Mouse (Mus musculus) limb, embryonic 10.5 days (tissue): ENCODE results near the gene Rbbp8nl. TPM values are rescaled to one million over a fixed set of nuclear protein-coding genes. Genes with fewer than 3 reads are reported as not detected.
A peak's percentile ranks its signal among the peaks of the same experiment; 100 is the strongest.

Experiments
- DNase-seq: peaks from one replicate; pipeline ENCODE4 v3.0.0-alpha.2; 2017; ENCODE audit warnings: low spot score
- H3K27ac ChIP-seq: fragments of 300-500 bp; sonication (generic); 2 replicates; pipeline ENCODE4 v1.5.1; 2016; ENCODE audit warnings: mild to moderate bottlenecking
- H3K27me3 ChIP-seq: fragments of 300-500 bp; sonication (generic); 2 replicates; pipeline ENCODE4 v1.6.1; 2016; ENCODE audit warnings: low read depth, mild to moderate bottlenecking; ENCODE audit not compliant: poor library complexity, severe bottlenecking
- H3K36me3 ChIP-seq: fragments of 300-500 bp; sonication (generic); 2 replicates; pipeline ENCODE4 v1.6.1; 2016; ENCODE audit warnings: mild to moderate bottlenecking, moderate library complexity
- H3K4me1 ChIP-seq: fragments of 300-500 bp; sonication (generic); 2 replicates; pipeline ENCODE4 v1.6.1; 2016
- H3K4me3 ChIP-seq: fragments of 300-500 bp; sonication (generic); 2 replicates; pipeline ENCODE4 v1.5.1; 2016; ENCODE audit warnings: mild to moderate bottlenecking, moderate library complexity
- H3K9me3 ChIP-seq: fragments of 300-500 bp; sonication (generic); replicated peaks from 2 replicates; pipeline ENCODE4 v1.6.1; 2016; ENCODE audit warnings: mild to moderate bottlenecking
- WGBS: fragments of 180-500 bp; shearing (Covaris S2); methylation state at CpG from one replicate; pipeline ENCODE4 v1.1.7; 2016; 5-methylcytosine and 5-hydroxymethylcytosine counted together
- polyA plus RNA-seq: library from polyadenylated mRNA; unstranded; fragments of >200 nt; fragmentation: Nextera tagmentation; extraction: Ambion mirVana; gene quantifications from 2 replicates; pipeline ENCODE4 v1.2.1, GENCODE M21; 2016

Rbbp8nl gene
- polyA plus RNA-seq, 1 experiment from 2014 or later = 0.78 TPM

DNA sequence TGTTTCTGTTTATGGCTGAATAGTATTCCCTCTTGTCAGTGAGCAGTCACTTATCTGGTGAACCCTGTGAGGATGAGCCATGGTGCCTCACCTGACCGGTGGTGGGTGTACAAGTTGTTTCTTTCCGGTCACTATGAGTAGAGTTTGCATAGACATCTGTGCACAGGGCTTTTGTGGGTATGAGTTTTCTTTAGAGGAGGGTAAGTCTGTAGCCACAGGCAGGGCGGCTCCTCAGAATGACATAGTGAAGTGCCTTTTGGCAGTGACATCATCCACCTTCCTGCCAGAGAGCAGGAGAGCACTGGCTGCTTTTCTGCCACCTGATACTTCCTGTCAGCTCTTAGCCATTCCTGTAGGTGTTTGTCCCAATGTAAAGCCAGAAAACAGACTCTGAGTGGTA is 15.8 kb upstream of the Rbbp8nl start:
- Histone ChIP-seq H3K36me3 (no peaks in the 10 kb centered on the region), H3K4me3 (no peak overlapping the region), H3K27me3 (no peaks in the 10 kb centered on the region), H3K9me3 (0 out of 2 replicates have a peak, but pooled peaks cover 2% of the 10 kb centered on the region), H3K4me1 (peaks cover 7% of the 10 kb centered on the region), H3K27ac (no peak overlapping the region)
- 84% methylated on average over 3 of the region's 3 CpGs for WGBS
- no peak for DNase-seq

DNA sequence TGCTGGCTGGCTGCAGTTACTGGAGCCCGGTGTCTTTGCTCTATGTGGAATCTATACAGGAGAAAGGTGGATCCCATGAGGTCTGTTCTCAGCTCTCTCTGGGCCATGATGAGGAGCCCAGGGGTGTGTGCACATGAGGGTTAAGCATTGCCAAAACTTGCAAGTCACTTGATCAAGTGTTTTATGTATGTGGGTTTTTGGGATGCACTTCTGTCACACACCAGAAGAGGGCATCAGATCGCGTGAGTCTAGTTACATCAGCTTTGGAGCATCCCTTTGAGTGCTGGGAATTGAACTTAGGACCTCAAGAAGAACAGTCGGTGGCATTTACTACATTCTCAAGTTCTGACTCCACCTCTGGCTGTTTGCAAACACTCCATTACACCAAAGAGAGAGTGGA is 14.9 kb upstream of the Rbbp8nl start:
- Histone ChIP-seq H3K27ac (no peak overlapping the region), H3K4me1 (peaks cover 4% of the 10 kb centered on the region; the same call in 1 of the 2 replicates)
- 57% methylated on average over 4 of the region's 4 CpGs for WGBS

DNA sequence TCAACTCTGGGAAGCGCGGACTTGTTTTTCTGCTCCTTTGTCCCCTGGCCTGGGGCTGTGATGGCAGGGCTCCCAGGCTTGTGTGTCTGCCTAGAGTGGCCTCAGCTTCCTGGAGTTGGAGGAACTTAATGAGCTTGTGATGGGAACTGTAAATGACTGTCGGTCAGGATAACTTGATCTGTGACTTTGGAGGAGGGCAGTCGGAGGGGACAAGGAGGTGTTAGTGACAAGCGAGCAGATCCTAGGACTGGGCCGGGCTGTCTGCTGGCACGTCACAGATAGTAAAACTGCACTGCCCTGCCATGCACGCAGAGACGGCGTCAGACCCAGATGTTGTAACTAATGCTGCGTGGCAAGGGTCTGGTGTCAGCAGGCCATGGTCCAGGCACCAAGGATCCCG is 13.8 kb upstream of the Rbbp8nl start:
- H3K9me3 ChIP-seq = 0 out of 2 replicates have a peak, but pooled peaks cover 2% of the 10 kb centered on the region
- 58% methylated on average over 12 of the region's 12 CpGs for WGBS
- H3K36me3 ChIP-seq = no peaks in the 10 kb centered on the region
- H3K27me3 ChIP-seq = no peaks in the 10 kb centered on the region
- H3K4me3 ChIP-seq = no peak overlapping the region
- DNase-seq = no peak
- H3K4me1 ChIP-seq = peaks cover 4% of the 10 kb centered on the region; the same call in 1 of the 2 replicates
- H3K27ac ChIP-seq = no peak overlapping the region

More for the DNA sequence above, 14.9 kb upstream of the Rbbp8nl start:
- Histone ChIP-seq H3K9me3 (0 out of 2 replicates have a peak, but pooled peaks cover 2% of the 10 kb centered on the region), H3K4me3 (no peak overlapping the region), H3K27me3 (no peaks in the 10 kb centered on the region), H3K36me3 (no peaks in the 10 kb centered on the region)
- DNase-seq = no peak

DNA sequence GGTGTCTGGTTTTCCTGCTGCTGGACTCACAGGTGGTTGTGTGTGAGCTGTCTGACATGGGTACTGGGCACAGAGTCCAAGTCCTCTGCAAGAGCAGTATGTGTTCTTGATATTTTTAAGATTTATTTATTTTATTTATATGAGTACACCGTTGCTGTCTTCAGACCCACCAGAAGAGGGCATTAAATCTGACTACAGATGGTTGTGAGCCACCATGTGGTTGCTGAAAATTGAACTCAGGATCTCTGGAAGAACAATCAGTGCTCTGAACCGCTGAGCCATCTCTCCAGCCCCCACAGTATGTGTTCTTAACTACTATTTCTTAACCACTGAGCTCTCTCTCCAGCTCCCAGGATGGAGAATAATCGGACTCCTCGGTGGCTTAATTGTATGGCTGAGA is 12.5 kb upstream of the Rbbp8nl start:
- Histone ChIP-seq H3K4me1 (peaks cover 4% of the 10 kb centered on the region; the same call in 1 of the 2 replicates), H3K9me3 (0 out of 2 replicates have a peak, but pooled peaks cover 2% of the 10 kb centered on the region), H3K36me3 (no peaks in the 10 kb centered on the region), H3K4me3 (no peak overlapping the region), H3K27ac (no peak overlapping the region), H3K27me3 (no peaks in the 10 kb centered on the region)
- WGBS = 78% methylated on average over 4 of the region's 4 CpGs
- no peak for DNase-seq

DNA sequence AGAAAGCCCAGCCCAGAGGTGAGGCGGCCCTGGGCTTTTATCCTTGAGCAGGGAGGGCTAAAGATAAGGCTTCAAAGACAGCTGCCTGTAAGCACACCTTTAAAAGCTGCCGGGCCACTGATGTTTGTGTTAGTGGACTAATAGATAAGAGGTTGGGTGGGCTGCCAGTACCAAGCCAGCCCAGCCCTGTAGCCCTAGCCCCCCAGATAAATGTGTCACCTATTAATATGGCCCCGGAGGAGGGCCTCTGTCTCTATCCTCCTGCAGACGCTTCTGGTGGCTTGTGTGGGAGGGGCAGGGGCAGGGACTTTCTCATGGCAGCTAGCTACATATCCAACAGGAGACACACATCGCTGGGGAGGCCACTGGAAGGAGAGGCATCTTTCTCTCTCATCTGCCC is 11.1 kb upstream of the Rbbp8nl start:
- 31% methylated on average over 5 of the region's 5 CpGs for WGBS
- no peak overlapping the region for H3K4me3 ChIP-seq

DNA sequence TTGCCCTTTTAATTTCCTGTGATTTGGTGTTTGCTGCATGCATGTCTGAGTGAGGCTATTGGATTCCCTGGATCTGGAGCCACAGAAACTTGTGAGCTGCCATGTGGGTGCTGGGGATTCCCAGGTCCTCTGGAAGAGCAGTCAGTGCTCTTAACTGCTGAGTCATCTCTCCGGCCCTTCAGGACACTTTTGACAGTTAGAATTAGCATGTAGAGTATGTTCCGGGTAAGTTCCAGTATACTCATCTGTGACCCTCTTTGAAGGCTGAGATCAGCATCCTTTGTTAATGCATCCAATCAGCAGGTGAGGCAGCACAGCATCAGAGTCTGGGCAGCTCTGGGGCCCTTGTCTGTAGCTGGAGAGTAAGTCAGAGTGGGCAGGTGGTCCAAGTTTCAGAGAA is 10.6 kb upstream of the Rbbp8nl start:
- Histone ChIP-seq H3K4me1 (no peaks in the 10 kb centered on the region), H3K4me3 (no peak overlapping the region)
- 69% methylated on average over 2 of the region's 2 CpGs for WGBS

More for the DNA sequence above, 11.1 kb upstream of the Rbbp8nl start:
- peaks cover 3% of the 10 kb centered on the region; the same call in 1 of the 2 replicates for H3K4me1 ChIP-seq
- 0 out of 2 replicates have a peak, but pooled peaks cover 2% of the 10 kb centered on the region for H3K9me3 ChIP-seq
- no peak for DNase-seq
- no peaks in the 10 kb centered on the region for H3K36me3 ChIP-seq
- no peak overlapping the region for H3K27ac ChIP-seq
- no peaks in the 10 kb centered on the region for H3K27me3 ChIP-seq

DNA sequence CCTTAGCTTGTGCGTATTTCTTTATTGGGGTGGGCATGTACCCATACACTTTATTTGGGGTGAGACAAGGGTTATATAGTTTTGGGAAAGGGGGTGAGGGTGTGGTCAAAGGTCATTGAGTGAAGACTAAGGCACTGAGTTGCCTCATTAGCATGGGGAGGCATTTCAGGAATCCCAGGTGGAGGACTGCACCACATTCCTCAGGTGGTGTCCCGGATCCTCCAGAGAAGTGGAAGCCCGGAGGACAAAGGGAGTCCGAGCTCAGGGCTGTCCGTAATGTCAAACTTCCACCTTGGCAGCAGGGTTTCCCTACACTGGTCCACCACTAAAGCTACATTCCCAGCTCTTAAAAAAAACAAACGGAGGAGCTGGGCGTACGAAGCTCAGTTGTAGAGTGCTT is 3.2 kb upstream of the Rbbp8nl start:
- Histone ChIP-seq H3K4me1 (peaks cover 15% of the 10 kb centered on the region), H3K27ac (no peak overlapping the region), H3K27me3 (0 out of 2 replicates have a peak, but pooled peaks cover 3% of the 10 kb centered on the region), H3K36me3 (no peaks in the 10 kb centered on the region), H3K4me3 (no peak overlapping the region), H3K9me3 (no peaks in the 10 kb centered on the region)
- DNase-seq = no peak
- 77% methylated on average over 8 of the region's 8 CpGs for WGBS

More for the DNA sequence above, 10.6 kb upstream of the Rbbp8nl start:
- Histone ChIP-seq H3K27me3 (no peaks in the 10 kb centered on the region), H3K36me3 (no peaks in the 10 kb centered on the region), H3K27ac (no peak overlapping the region), H3K9me3 (0 out of 2 replicates have a peak, but pooled peaks cover 2% of the 10 kb centered on the region)
- DNase-seq = no peak

DNA sequence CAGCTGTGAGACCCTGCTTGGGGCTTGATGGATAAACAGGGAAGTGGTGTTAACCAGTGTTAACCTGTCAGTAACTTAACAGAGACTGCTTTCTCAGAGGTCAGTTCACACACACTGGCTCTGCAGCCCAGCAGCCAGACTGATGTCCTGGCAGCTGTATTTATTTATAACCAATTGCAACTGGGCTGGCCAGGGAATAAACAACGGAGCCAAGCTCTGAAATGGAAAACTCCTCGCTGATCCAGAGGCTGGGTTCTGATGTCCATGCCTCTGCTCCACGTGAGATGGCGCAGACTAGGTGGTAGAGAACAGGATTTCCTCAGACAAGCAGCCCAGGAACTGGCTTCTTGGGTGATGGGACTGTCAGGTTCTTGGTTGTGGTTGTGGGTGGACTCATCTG is 2.3 kb upstream of the Rbbp8nl start:
- Histone ChIP-seq H3K4me1 (peaks cover 15% of the 10 kb centered on the region), H3K4me3 (no peak overlapping the region), H3K9me3 (no peaks in the 10 kb centered on the region), H3K27me3 (0 out of 2 replicates have a peak, but pooled peaks cover 3% of the 10 kb centered on the region), H3K36me3 (no peaks in the 10 kb centered on the region), H3K27ac (no peak overlapping the region)
- no peak for DNase-seq
- 59% methylated on average over 4 of the region's 4 CpGs for WGBS

DNA sequence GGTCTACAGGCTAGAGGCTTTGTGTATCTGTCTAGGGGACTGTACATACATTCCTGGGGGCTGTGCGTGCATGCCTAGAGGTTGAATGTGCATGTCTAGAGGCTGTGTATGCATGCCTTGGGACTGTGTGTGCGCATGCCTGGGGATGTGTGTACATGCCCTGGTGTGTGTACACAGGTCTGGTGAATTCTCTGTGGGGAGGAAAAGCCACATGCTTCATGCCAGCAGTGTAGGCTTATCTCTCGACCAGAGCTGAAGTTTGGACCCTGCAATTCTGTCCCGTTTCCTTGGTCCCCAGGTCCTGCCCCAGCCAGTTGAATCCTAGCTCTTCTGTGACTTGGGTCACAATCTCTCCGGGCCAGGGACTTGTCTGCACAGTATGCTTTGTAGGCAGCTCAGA is 1.9 kb upstream of the Rbbp8nl start:
- Histone ChIP-seq H3K27me3 (0 out of 2 replicates have a peak, but pooled peaks cover 3% of the 10 kb centered on the region), H3K4me1 (peaks cover 15% of the 10 kb centered on the region), H3K9me3 (no peaks in the 10 kb centered on the region), H3K36me3 (no peaks in the 10 kb centered on the region), H3K4me3 (no peak overlapping the region), H3K27ac (no peak overlapping the region)
- 77% methylated on average over 5 of the region's 5 CpGs for WGBS
- no peak for DNase-seq

DNA sequence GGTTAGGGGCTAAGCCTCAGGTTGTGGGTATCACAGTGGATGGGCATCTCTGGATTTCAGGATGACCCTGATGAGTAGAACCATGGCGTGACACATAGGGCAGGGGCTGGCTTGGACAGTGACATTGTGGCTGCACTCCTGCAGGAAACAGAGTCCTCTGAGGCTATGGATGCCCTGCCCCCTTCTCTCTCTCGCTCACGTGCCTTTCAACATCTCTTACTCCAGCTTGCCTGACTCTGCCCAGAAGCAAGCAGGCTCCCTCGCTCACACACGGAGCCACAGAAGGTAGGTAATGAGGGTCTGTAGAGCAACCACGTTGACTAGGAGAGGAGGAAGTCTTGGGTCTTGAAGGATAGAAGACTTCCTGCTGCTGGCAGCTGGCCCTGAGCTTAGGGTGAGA is 824 bp upstream of the Rbbp8nl start:
- H3K4me1 ChIP-seq = peaks cover 15% of the 10 kb centered on the region
- H3K4me3 ChIP-seq = no peak overlapping the region
- H3K36me3 ChIP-seq = no peaks in the 10 kb centered on the region
- no peak for DNase-seq
- no peak overlapping the region for H3K27ac ChIP-seq
- H3K27me3 ChIP-seq = 0 out of 2 replicates have a peak, but pooled peaks cover 3% of the 10 kb centered on the region
- H3K9me3 ChIP-seq = no peaks in the 10 kb centered on the region
- 61% methylated on average over 6 of the region's 6 CpGs for WGBS

DNA sequence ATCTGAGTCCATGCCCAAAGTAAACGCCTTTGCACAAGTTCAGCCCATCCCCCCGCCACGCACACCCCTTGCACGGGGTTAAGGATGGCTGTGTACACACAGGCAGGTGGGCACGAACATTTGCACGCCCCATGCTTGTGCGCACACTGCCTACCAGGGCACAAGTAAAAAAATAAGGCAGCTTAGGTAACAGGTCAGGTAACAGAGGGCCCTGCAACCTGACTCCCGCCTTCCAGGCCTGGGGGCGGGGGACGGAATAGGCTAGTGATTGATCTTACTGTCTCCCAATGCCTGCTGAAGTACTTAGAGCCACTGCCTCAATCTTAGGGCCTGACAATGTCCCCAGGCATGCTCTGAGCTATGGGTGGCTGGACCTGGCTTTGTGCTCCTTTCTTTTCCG is 713 bp downstream of the Rbbp8nl start:
- peak overlapping the region; percentile 71 for H3K27ac ChIP-seq

DNA sequence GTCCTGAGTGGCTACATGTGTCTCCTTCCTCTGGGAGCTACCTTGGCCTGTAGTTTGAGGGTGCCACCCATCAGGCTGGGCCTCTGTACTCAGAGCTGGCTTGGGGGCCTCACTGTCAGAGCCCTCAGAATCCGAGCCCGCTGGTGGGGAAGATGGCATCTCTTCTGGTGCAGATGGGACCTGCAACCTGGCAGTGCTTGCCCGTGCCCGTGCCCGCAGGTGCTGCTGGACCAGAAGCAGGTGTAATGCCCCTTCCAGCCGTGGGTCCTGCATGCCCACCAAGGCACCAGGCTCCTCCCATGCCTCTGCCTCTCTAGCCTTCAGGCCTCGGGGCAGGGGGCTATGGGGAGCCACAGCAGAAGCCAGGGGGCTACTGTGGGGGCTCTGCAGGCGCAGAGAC is 10.4 kb downstream of the Rbbp8nl start:
- DNase-seq = no peak
- no peak overlapping the region; the same call in 1 of the 2 replicates for H3K27ac ChIP-seq
- H3K36me3 ChIP-seq = no peaks in the 10 kb centered on the region
- H3K9me3 ChIP-seq = no peaks in the 10 kb centered on the region
- 90% methylated on average over 8 of the region's 8 CpGs for WGBS
- H3K27me3 ChIP-seq = peaks cover 7% of the 10 kb centered on the region
- peaks cover 21% of the 10 kb centered on the region for H3K4me1 ChIP-seq
- H3K4me3 ChIP-seq = no peak overlapping the region

More for the DNA sequence above, 713 bp downstream of the Rbbp8nl start:
- Histone ChIP-seq H3K4me1 (peaks cover 15% of the 10 kb centered on the region), H3K36me3 (no peaks in the 10 kb centered on the region), H3K9me3 (no peaks in the 10 kb centered on the region), H3K4me3 (0 out of 2 replicates have a peak overlapping the region, but pooled peaks have one; percentile 2), H3K27me3 (0 out of 2 replicates have a peak, but pooled peaks cover 3% of the 10 kb centered on the region)
- DNase-seq = no peak
- WGBS = 36% methylated on average over 11 of the region's 11 CpGs

DNA sequence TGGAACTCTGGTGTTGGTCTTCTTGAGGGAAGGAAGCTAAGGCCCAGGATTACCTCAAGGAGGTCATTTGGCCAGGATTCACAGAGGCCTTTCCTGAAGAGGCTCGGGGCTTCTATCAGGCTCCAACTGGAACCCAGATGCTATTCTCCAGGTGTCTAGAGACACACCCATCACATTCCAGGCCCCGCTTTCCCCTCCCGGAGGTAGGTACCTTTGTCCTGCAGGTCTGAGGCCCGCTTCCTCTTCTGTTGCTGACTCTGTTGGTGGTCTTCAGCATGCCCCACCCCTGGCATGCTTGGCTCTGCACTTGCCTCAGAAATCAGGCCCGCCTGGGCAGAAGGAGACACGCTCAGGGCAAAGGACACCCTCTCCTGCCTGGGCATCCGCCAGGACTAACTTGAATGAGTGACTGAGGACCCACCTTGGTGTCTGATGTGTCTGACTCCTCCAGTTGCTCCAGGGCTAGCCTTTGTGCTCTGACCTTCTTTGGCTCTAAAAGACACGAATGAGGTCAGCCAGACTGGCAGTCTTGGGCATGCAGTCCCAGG is 11.8 kb downstream of the Rbbp8nl start:
- 74% methylated on average over 8 of the region's 8 CpGs for WGBS
- H3K27ac ChIP-seq = 0 out of 2 replicates have a peak overlapping the region, but pooled peaks have one; percentile 1

More for the DNA sequence above, 11.8 kb downstream of the Rbbp8nl start:
- H3K4me1 ChIP-seq = peaks cover 28% of the 10 kb centered on the region
- no peak overlapping the region for H3K4me3 ChIP-seq
- no peaks in the 10 kb centered on the region for H3K36me3 ChIP-seq
- no peak for DNase-seq
- no peaks in the 10 kb centered on the region for H3K9me3 ChIP-seq
- peaks cover 13% of the 10 kb centered on the region for H3K27me3 ChIP-seq
